8 mouse cellular contexts compared by ENCODE assay signal in the genomic region with DNA sequence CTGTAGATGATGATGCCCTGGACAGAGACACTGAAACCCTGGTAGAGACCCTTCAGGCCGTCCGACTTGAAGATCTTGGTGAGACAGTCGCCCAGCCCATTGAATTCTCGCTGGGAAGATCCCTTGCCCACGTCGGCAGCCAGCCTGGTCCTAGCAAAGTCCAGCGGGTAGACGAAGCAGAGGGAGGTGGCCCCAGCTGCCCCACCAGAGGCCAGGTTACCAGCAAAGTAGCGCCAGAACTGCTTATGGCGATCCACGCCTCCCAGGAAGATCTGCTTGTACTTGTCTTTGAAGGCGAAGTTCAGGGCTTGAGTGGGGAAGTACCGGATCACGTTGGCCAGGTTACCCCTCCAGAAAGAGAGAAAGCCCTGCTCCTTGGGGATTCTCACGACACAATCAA. TPM values are rescaled to one million over a fixed set of nuclear protein-coding genes. Genes with fewer than 3 reads are reported as not detected.
DNase-seq lines count a peak whose midpoint lies in the region; ATAC-seq and TF ChIP-seq lines count a peak whose summit lies in the region.

No protein-coding gene starts in this region.

- H3K27me3 ChIP-seq in G1E (ENCODE audit: insufficient read depth, low read length), result no peaks in the 10 kb centered on the region; the same call in 1 of the 2 replicates
- peaks cover 3% of the 10 kb centered on the region; the same call in 1 of the 2 replicates for H3K27me3 ChIP-seq in forebrain, embryonic 13.5 days
- H3K27me3 ChIP-seq in small intestine, adult 2 months (ENCODE audit: control insufficient read depth, insufficient read depth, low read length), result peaks cover 4% of the 10 kb centered on the region; the same call in 1 of the 2 replicates

- no peak for TF ChIP-seq POLR2A in small intestine, adult 2 months (IDR thresholded peaks at IDR 0.05; ENCODE audit: low read depth, low read length)

- peak; percentile 22 for DNase-seq in kidney, adult 18-20 months
- DNase-seq in kidney, adult 9 months, result no peak
- DNase-seq in G1E (ENCODE audit: low spot score), result no peak
- DNase-seq in kidney, postnatal 10 days, result peak; percentile 26
- no peak for DNase-seq in left cerebral cortex, adult 11 months (ENCODE audit: low spot score)
- DNase-seq in left cerebral cortex, adult 9 months (ENCODE audit: low spot score in 2 of 2), result no peak

- no peak overlapping the region for H3K27ac ChIP-seq in forebrain, embryonic 13.5 days
- no peak overlapping the region for H3K27ac ChIP-seq in small intestine, adult 2 months (ENCODE audit: insufficient read depth, low read depth, low read length)

- peak overlapping the region; percentile 78 for H3K4me2 ChIP-seq in forebrain, embryonic 13.5 days

- peaks cover 58% of the 10 kb centered on the region for H3K36me3 ChIP-seq in G1E (replicated peaks)
- peaks cover 50% of the 10 kb centered on the region for H3K36me3 ChIP-seq in forebrain, embryonic 13.5 days (ENCODE audit: poor library complexity, severe bottlenecking)
- peaks cover 8% of the 10 kb centered on the region; the same call in 1 of the 2 replicates for H3K36me3 ChIP-seq in small intestine, adult 2 months (ENCODE audit: control insufficient read depth, insufficient read depth, low read length)

- TF ChIP-seq CTCF in G1E (IDR thresholded peaks at IDR 0.05; ENCODE audit: low read depth, low read length), result no peak
- TF ChIP-seq CTCF in small intestine, adult 2 months (IDR thresholded peaks at IDR 0.05; ENCODE audit: extremely low read depth, insufficient read length, insufficient replicate concordance, low read depth, low read length), result no peak

- peak overlapping the region; percentile 18; the same call in 1 of the 2 replicates for H3K4me3 ChIP-seq in G1E (ENCODE audit: low read depth, low read length)
- peak overlapping the region; percentile 69 for H3K4me3 ChIP-seq in forebrain, embryonic 13.5 days
- H3K4me3 ChIP-seq in small intestine, adult 2 months (ENCODE audit: low read depth, low read length), result peak overlapping the region; percentile 2; the same call in 1 of the 2 replicates

- H3K9ac ChIP-seq in forebrain, embryonic 13.5 days, result peak overlapping the region; percentile 95

- WGBS in forebrain, embryonic 13.5 days, result 83% methylated on average over 15 of the region's 15 CpGs
- 91% methylated on average over 15 of the region's 15 CpGs for WGBS in small intestine, adult 2 months

- no peaks in the 10 kb centered on the region for H3K9me3 ChIP-seq in G1E (replicated peaks)
- H3K9me3 ChIP-seq in forebrain, embryonic 13.5 days (replicated peaks), result no peaks in the 10 kb centered on the region

- H3K4me1 ChIP-seq in G1E (ENCODE audit: insufficient read depth, low read depth, low read length), result peaks cover 42% of the 10 kb centered on the region
- peaks cover 32% of the 10 kb centered on the region for H3K4me1 ChIP-seq in forebrain, embryonic 13.5 days
- H3K4me1 ChIP-seq in small intestine, adult 2 months (ENCODE audit: control insufficient read depth, insufficient read depth, insufficient read length, low read length), result peaks cover 2% of the 10 kb centered on the region; the same call in 1 of the 2 replicates

- ATAC-seq in G1E (ENCODE audit: extremely low read depth, insufficient number of reproducible peaks, low FRiP score, poor library complexity, severe bottlenecking), result no peak
- no peak for ATAC-seq in forebrain, embryonic 13.5 days

RNA-seq across cellular contexts. Expression of gene Slc25a4, which starts 2.0 kb away (rescaled TPM):
- total RNA-seq in G1E (2014; fragmentation: Nextera tagmentation), result 80.9 and 81.6 TPM in 2 replicates
- 160 and 177 TPM in 2 replicates for total RNA-seq in G1E (2017)
- 35.2 and 50.4 TPM in 2 replicates for polyA plus RNA-seq in G1E (2012)
- polyA plus RNA-seq in forebrain, embryonic 13.5 days (2015; fragmentation: Nextera tagmentation; extraction: Ambion mirVana), result 568 and 569 TPM in 2 replicates
- polyA plus RNA-seq in small intestine, adult 2 months (2012; rRNA removed), result 60.8 and 68.8 TPM in 2 replicates

RNA-seq across cellular contexts. Expression of gene Snx25, which starts 57.1 kb away (rescaled TPM):
- 16.9 and 17.4 TPM in 2 replicates for total RNA-seq in G1E (2014; fragmentation: Nextera tagmentation)
- 34.1 and 38.8 TPM in 2 replicates for total RNA-seq in G1E (2017)
- polyA plus RNA-seq in G1E (2012), result 10.5 and 13.3 TPM in 2 replicates
- polyA plus RNA-seq in forebrain, embryonic 13.5 days (2015; fragmentation: Nextera tagmentation; extraction: Ambion mirVana), result 3.8 and 5.1 TPM in 2 replicates
- polyA plus RNA-seq in small intestine, adult 2 months (2012; rRNA removed), result 4.8 and 10.9 TPM in 2 replicates

RNA-seq across cellular contexts. Expression of gene Cfap97, which starts 57.5 kb away (rescaled TPM):
- total RNA-seq in G1E (2014; fragmentation: Nextera tagmentation) (59.3 and 69.4 TPM in 2 replicates), G1E (2017) (27.4 and 31.8 TPM in 2 replicates)
- polyA plus RNA-seq in G1E (2012), result 1.4 and 2.0 TPM in 2 replicates
- polyA plus RNA-seq in forebrain, embryonic 13.5 days (2015; fragmentation: Nextera tagmentation; extraction: Ambion mirVana), result 22.5 and 27.4 TPM in 2 replicates
- polyA plus RNA-seq in small intestine, adult 2 months (2012; rRNA removed), result 0.71 and 1.7 TPM in 2 replicates

Comparison
In these comparisons a context has a peak if more than half of its experiments do, and no peak if none do; other contexts are left out.
1. DNase-seq: peak in kidney, adult 18-20 months (single experiment) and kidney, postnatal 10 days (single experiment); none in kidney, adult 9 months (single experiment), G1E (single experiment), left cerebral cortex, adult 11 months (single experiment) and left cerebral cortex, adult 9 months (0 of 2).
2. H3K4me3 ChIP-seq: peak in every context shown above with its lines; median percentile 69 in forebrain, embryonic 13.5 days; 18 in G1E; 2 in small intestine, adult 2 months.